Mouse (Mus musculus): ENCODE measurements at regions not wholly inside any gene's neighbourhood (a gene's known extent, or its start where the extent isn't known, plus 50 kb on each side); places are given as distances from the start of the nearest gene placed in this dataset.
"Not testable (repeated sequence)": the region's sequence is repeated elsewhere in the genome, so short reads cannot be mapped to it uniquely, and the experiment has no call there.

- not testable (repeated sequence) for H3K27ac ChIP-seq (ENCODE audit: low read depth, low read length); H3K4me3 ChIP-seq (ENCODE audit: low read depth, low read length); H3K9ac ChIP-seq (ENCODE audit: low read depth, low read length); H3K36me3 ChIP-seq (ENCODE audit: control insufficient read depth, insufficient read depth, low read length); H3K27me3 ChIP-seq (ENCODE audit: control insufficient read depth, insufficient read depth, low read length); H3K9me3 ChIP-seq (replicated peaks; ENCODE audit: control insufficient read depth, low read length); H3K4me1 ChIP-seq (ENCODE audit: control insufficient read depth, insufficient read depth, low read length); ATAC-seq (replicated peaks; ENCODE audit: insufficient number of reproducible peaks, low FRiP score, low TSS enrichment); H3K4me2 ChIP-seq
- WGBS (ENCODE audit: insufficient replicate concordance), result 78% methylated on average over 7 of the region's 7 CpGs
These were observed 845.6 kb downstream of the Rab28 start for GRCm38 (mm10) chr5:40862349-40862748.

All from heart, embryonic 11.5 days (tissue).